Mouse (Mus musculus) stomach, embryonic 14.5 days (tissue): ENCODE data around the gene Dbf4. TPM values are rescaled to one million over a fixed set of nuclear protein-coding genes. Genes with fewer than 3 reads are reported as not detected.

ENCODE experiments used
- ATAC-seq: fragments of 200-750 bp; cut with Nextera tagmentation; 2 replicates; pipeline ENCODE4 v1.8.0; 2017; ENCODE audit warnings: low read depth, moderate TSS enrichment; ENCODE audit not compliant: insufficient number of reproducible peaks, insufficient read depth, low FRiP score
- H3K27ac ChIP-seq: fragments of 300-500 bp; sonication (generic); 2 replicates; pipeline ENCODE4 v1.5.1; 2014; ENCODE audit warnings: mild to moderate bottlenecking, low read length, moderate library complexity, mixed read lengths
- H3K27me3 ChIP-seq: fragments of 300-500 bp; sonication (generic); 2 replicates; pipeline ENCODE4 v1.6.1; 2014; ENCODE audit warnings: low read length, control low read depth, mixed read lengths; ENCODE audit not compliant: control insufficient read depth, insufficient read depth
- H3K36me3 ChIP-seq: fragments of 300-500 bp; sonication (generic); 2 replicates; pipeline ENCODE4 v1.6.1; 2014; ENCODE audit warnings: mild to moderate bottlenecking, control low read depth, low read length, moderate library complexity, mixed read lengths; ENCODE audit not compliant: control insufficient read depth, insufficient read depth
- H3K4me1 ChIP-seq: fragments of 300-500 bp; sonication (generic); 2 replicates; pipeline ENCODE4 v1.6.1; 2014; ENCODE audit warnings: low read length, control low read depth, mixed read lengths; ENCODE audit not compliant: control insufficient read depth, insufficient read depth
- H3K4me2 ChIP-seq: fragments of 300-500 bp; sonication (generic); replicated peaks from 2 replicates; pipeline ENCODE4 v1.6.1; 2014; ENCODE audit warnings: low read depth, low read length, control low read depth
- H3K4me3 ChIP-seq: fragments of 300-500 bp; sonication (generic); 2 replicates; pipeline ENCODE4 v1.5.1; 2014; ENCODE audit warnings: low read depth, low read length, control low read depth
- H3K9ac ChIP-seq: fragments of 300-500 bp; sonication (generic); replicated peaks from 2 replicates; pipeline ENCODE4 v1.6.1; 2014; ENCODE audit warnings: low read depth, mild to moderate bottlenecking, control low read depth, low read length, moderate library complexity, mixed read lengths
- H3K9me3 ChIP-seq: fragments of 300-500 bp; sonication (generic); 2 replicates; pipeline ENCODE4 v1.6.1; 2016; ENCODE audit warnings: low read depth, low read length, control low read depth; ENCODE audit not compliant: control insufficient read depth
- WGBS: fragments of 180-500 bp; shearing (Covaris S2); extraction: QIAGEN DNeasy Blood & Tissue Kit; methylation state at CpG from one replicate; pipeline ENCODE4 v1.1.7; 2014; 5-methylcytosine and 5-hydroxymethylcytosine counted together
- polyA plus RNA-seq: library from polyadenylated mRNA; unstranded; fragments of >200 nt; fragmentation: Nextera tagmentation; extraction: Ambion mirVana; gene quantifications from 2 replicates; pipeline ENCODE4 v1.2.1, GENCODE M21; 2014

Dbf4 gene
- polyA plus RNA-seq, 1 experiment from 2014 or later = 48.6 TPM

GRCm38 (mm10) chr5:8349557-8349956 lies 73.0 kb downstream of the Dbf4 start:
- H3K4me1 ChIP-seq = no peaks in the 10 kb centered on the region
- no peak for ATAC-seq
- H3K27me3 ChIP-seq = no peaks in the 10 kb centered on the region
- H3K9me3 ChIP-seq = no peaks in the 10 kb centered on the region
- no peak overlapping the region for H3K9ac ChIP-seq
- no peak overlapping the region for H3K4me2 ChIP-seq
- 56% methylated on average over 10 of the region's 10 CpGs for WGBS
- no peak overlapping the region for H3K27ac ChIP-seq
- no peaks in the 10 kb centered on the region for H3K36me3 ChIP-seq
- no peak overlapping the region for H3K4me3 ChIP-seq

Other genes starting within 250 kb of the Dbf4 start
- gene Adam22, start 54.6 kb downstream of the Dbf4 start, polyA plus RNA-seq = 13.4 TPM in 2 replicates
- 12.5 and 18.5 TPM in 2 replicates for gene Slc25a40, start 134 bp upstream of the Dbf4 start, polyA plus RNA-seq
- gene Rundc3b, start 200.2 kb upstream of the Dbf4 start, polyA plus RNA-seq = 5.4 and 6.1 TPM in 2 replicates
- gene Abcb1a, start 237.4 kb upstream of the Dbf4 start, polyA plus RNA-seq = 0.59 and 0.91 TPM in 2 replicates